Mouse (Mus musculus): Measurements from ENCODE around the gene Itpr2. TPM values are rescaled to one million over a fixed set of nuclear protein-coding genes. Genes with fewer than 3 reads are reported as not detected.

Itpr2 gene
- polyA plus RNA-seq, 1 experiment from 2014 or later, result 5.9 TPM

DNA sequence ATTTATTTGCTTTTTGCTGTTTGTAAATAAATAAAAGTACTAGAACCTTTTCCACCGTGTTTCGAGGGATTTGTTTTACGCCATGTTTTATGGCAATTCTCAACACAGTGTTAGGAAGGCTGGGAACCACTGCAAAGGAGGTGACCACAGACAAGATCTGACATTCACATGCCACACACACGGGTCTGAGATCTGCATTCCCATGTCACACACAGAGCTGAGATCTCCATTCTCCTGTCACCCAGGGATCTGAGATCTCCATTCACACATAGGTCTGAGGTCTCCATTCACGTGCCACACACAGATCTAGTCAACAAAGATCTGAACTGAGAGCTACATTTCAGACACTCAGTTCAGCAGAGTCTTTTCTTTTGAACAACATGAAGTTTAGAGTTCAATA lies 282.0 kb downstream of the Itpr2 start:
- Histone ChIP-seq H3K9me3 (ENCODE audit: control insufficient read depth, low read length) (no peaks in the 10 kb centered on the region), H3K36me3 (ENCODE audit: control insufficient read depth, insufficient read depth, low read length) (no peaks in the 10 kb centered on the region), H3K27me3 (ENCODE audit: control insufficient read depth, insufficient read depth, low read length) (no peaks in the 10 kb centered on the region), H3K4me3 (ENCODE audit: low read depth, low read length) (no peak overlapping the region), H3K4me2 (replicated peaks; ENCODE audit: low read depth, low read length) (no peak overlapping the region), H3K4me1 (replicated peaks; ENCODE audit: control insufficient read depth, insufficient read depth, low read length) (peaks cover 3% of the 10 kb centered on the region; the same call in 1 of the 2 replicates), H3K9ac (ENCODE audit: low read depth, low read length) (no peak overlapping the region), H3K27ac (ENCODE audit: low read depth, low read length) (no peak overlapping the region)
- 80% methylated on average over 5 of the region's 5 CpGs for WGBS
- DNase-seq (ENCODE audit: low spot score) (no peak), ATAC-seq (ENCODE audit: low FRiP score) (no peak)

DNA sequence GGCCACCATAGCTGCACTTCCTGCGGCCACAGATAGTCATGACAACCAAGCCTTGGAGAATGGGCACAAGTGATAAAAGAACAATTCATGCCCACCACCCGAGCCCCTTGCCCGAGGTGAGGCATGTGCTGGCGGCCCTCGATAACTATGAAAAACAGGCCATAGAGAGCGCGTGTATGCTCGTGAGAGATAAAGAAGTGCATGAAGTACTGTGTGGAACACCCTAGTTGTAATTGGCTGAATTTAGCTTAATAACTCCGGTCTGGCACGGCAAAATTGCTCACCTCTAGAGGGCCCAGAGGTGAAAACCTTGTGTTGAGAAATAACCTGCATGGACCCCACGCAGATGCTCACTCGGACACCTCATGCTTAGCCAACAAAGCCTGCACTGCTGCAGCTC lies 282.5 kb downstream of the Itpr2 start:
- Histone ChIP-seq H3K27ac (ENCODE audit: low read depth, low read length) (no peak overlapping the region), H3K36me3 (ENCODE audit: control insufficient read depth, insufficient read depth, low read length) (no peaks in the 10 kb centered on the region), H3K9me3 (ENCODE audit: control insufficient read depth, low read length) (no peaks in the 10 kb centered on the region), H3K4me2 (replicated peaks; ENCODE audit: low read depth, low read length) (no peak overlapping the region), H3K27me3 (ENCODE audit: control insufficient read depth, insufficient read depth, low read length) (no peaks in the 10 kb centered on the region), H3K4me1 (replicated peaks; ENCODE audit: control insufficient read depth, insufficient read depth, low read length) (peaks cover 3% of the 10 kb centered on the region; the same call in 1 of the 2 replicates), H3K4me3 (ENCODE audit: low read depth, low read length) (no peak overlapping the region), H3K9ac (ENCODE audit: low read depth, low read length) (no peak overlapping the region)
- WGBS, result 94% methylated on average over 12 of the region's 12 CpGs
- no peak for ATAC-seq (ENCODE audit: low FRiP score)
- DNase-seq (ENCODE audit: low spot score), result no peak

DNA sequence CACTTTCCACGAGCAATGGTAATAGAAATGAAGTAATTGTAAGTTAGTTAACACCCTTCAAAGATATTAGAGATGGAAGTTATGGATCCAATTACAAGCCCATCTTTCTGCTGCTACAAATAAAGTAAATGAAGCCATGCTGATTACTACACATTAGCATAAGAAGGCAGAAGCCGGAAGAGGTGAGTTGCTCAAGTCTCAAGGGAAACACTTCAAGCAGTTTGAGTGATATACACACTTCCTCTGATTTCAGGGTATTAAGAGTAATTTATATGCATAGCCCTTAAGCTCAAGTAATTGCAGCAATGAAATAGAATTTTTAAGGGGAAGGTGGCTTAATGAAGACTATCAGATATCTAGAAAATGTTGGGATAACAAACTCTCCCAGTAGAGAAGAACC lies 286.7 kb downstream of the Itpr2 start:
- Histone ChIP-seq H3K4me3 (ENCODE audit: low read depth, low read length) (no peak overlapping the region), H3K9ac (ENCODE audit: low read depth, low read length) (no peak overlapping the region), H3K4me1 (replicated peaks; ENCODE audit: control insufficient read depth, insufficient read depth, low read length) (no peaks in the 10 kb centered on the region), H3K27ac (ENCODE audit: low read depth, low read length) (no peak overlapping the region), H3K9me3 (ENCODE audit: control insufficient read depth, low read length) (no peaks in the 10 kb centered on the region), H3K4me2 (replicated peaks; ENCODE audit: low read depth, low read length) (no peak overlapping the region), H3K36me3 (ENCODE audit: control insufficient read depth, insufficient read depth, low read length) (no peaks in the 10 kb centered on the region), H3K27me3 (ENCODE audit: control insufficient read depth, insufficient read depth, low read length) (no peaks in the 10 kb centered on the region)
- DNase-seq (ENCODE audit: low spot score), result no peak
- ATAC-seq (ENCODE audit: low FRiP score), result no peak
- WGBS, result 72% methylated on average over 2 of the region's 2 CpGs

DNA sequence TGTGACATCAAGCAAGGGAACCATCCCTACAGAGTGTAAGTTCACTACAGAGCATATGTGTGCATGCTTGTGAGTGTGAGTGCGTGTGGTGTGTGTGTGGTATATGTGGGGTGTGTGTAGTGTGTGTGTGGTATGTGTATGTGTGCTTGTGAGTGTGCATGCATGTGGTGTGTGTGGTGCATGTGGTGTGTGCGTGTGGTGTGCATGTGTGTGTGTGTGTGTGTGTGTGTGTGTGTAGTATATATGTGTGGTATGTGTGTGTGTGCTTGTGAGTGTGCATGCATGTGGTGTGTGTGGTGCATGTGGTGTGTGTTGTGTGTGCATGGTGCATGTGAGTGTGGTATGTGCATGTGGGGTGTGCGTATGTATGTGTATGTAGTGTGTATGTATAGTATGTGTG lies 289.7 kb downstream of the Itpr2 start:
- no peak overlapping the region for H3K4me3 ChIP-seq (ENCODE audit: low read depth, low read length)
- no peak for DNase-seq (ENCODE audit: low spot score)
- H3K9me3 ChIP-seq (ENCODE audit: control insufficient read depth, low read length), result no peaks in the 10 kb centered on the region
- H3K4me2 ChIP-seq (replicated peaks; ENCODE audit: low read depth, low read length), result no peak overlapping the region
- WGBS, result 90% methylated on average over 3 of the region's 3 CpGs
- no peak overlapping the region for H3K27ac ChIP-seq (ENCODE audit: low read depth, low read length)
- no peak for ATAC-seq (ENCODE audit: low FRiP score)
- no peaks in the 10 kb centered on the region for H3K36me3 ChIP-seq (ENCODE audit: control insufficient read depth, insufficient read depth, low read length)
- H3K4me1 ChIP-seq (replicated peaks; ENCODE audit: control insufficient read depth, insufficient read depth, low read length), result no peaks in the 10 kb centered on the region
- no peaks in the 10 kb centered on the region for H3K27me3 ChIP-seq (ENCODE audit: control insufficient read depth, insufficient read depth, low read length)
- H3K9ac ChIP-seq (ENCODE audit: low read depth, low read length), result no peak overlapping the region

DNA sequence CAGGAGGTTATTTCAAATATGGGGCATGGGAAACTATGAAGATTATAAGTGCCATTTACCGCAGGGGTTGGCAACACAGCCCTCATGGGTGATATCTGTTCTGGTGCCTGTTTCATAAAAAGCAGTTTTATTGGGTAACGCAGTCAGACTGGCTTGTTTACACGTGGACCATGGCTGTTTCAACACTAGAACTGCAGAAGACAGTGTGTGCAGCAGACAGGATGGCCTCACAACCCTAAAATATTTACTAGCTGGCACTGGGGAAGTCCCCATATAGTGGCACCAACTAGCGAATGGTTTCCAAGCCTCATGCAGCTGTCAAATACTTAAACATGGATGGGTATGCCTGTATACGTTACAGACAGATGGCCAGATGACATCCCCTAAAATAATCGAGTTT lies 290.8 kb downstream of the Itpr2 start:
- ATAC-seq (ENCODE audit: low FRiP score) (no peak), DNase-seq (ENCODE audit: low spot score) (no peak)
- Histone ChIP-seq H3K4me3 (ENCODE audit: low read depth, low read length) (no peak overlapping the region), H3K4me2 (replicated peaks; ENCODE audit: low read depth, low read length) (no peak overlapping the region), H3K27me3 (ENCODE audit: control insufficient read depth, insufficient read depth, low read length) (no peaks in the 10 kb centered on the region), H3K9me3 (ENCODE audit: control insufficient read depth, low read length) (no peaks in the 10 kb centered on the region), H3K4me1 (replicated peaks; ENCODE audit: control insufficient read depth, insufficient read depth, low read length) (no peaks in the 10 kb centered on the region), H3K9ac (ENCODE audit: low read depth, low read length) (no peak overlapping the region), H3K36me3 (ENCODE audit: control insufficient read depth, insufficient read depth, low read length) (no peaks in the 10 kb centered on the region), H3K27ac (ENCODE audit: low read depth, low read length) (no peak overlapping the region)
- WGBS, result 90% methylated on average over 6 of the region's 6 CpGs

DNA sequence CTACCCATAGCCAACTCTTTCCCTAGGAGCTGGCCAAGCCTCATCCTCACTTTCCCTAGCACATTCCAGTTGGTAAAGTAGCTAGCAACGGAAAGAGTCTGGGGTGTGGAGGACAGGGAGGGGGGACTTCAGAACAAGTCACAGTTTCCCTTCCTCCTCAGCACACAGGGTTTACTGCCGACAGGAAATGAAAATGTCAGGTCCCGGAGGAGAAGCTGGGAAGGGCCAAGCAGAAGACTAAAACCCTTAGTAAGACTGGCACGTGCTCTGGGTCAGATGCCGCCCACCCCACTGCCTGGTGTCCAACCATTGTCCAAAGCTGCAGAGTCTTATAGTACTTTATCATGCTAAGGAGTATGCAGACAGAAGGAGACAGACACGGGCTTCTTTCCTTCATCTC lies 293.0 kb downstream of the Itpr2 start:
- no peaks in the 10 kb centered on the region for H3K4me1 ChIP-seq (replicated peaks; ENCODE audit: control insufficient read depth, insufficient read depth, low read length)
- no peaks in the 10 kb centered on the region for H3K27me3 ChIP-seq (ENCODE audit: control insufficient read depth, insufficient read depth, low read length)
- H3K36me3 ChIP-seq (ENCODE audit: control insufficient read depth, insufficient read depth, low read length), result no peaks in the 10 kb centered on the region
- no peak overlapping the region for H3K4me2 ChIP-seq (replicated peaks; ENCODE audit: low read depth, low read length)
- ATAC-seq (ENCODE audit: low FRiP score) (no peak), DNase-seq (ENCODE audit: low spot score) (no peak)
- H3K9ac ChIP-seq (ENCODE audit: low read depth, low read length), result no peak overlapping the region
- no peak overlapping the region for H3K27ac ChIP-seq (ENCODE audit: low read depth, low read length)
- H3K4me3 ChIP-seq (ENCODE audit: low read depth, low read length), result no peak overlapping the region
- 69% methylated on average over 6 of the region's 6 CpGs for WGBS
- no peaks in the 10 kb centered on the region for H3K9me3 ChIP-seq (ENCODE audit: control insufficient read depth, low read length)

DNA sequence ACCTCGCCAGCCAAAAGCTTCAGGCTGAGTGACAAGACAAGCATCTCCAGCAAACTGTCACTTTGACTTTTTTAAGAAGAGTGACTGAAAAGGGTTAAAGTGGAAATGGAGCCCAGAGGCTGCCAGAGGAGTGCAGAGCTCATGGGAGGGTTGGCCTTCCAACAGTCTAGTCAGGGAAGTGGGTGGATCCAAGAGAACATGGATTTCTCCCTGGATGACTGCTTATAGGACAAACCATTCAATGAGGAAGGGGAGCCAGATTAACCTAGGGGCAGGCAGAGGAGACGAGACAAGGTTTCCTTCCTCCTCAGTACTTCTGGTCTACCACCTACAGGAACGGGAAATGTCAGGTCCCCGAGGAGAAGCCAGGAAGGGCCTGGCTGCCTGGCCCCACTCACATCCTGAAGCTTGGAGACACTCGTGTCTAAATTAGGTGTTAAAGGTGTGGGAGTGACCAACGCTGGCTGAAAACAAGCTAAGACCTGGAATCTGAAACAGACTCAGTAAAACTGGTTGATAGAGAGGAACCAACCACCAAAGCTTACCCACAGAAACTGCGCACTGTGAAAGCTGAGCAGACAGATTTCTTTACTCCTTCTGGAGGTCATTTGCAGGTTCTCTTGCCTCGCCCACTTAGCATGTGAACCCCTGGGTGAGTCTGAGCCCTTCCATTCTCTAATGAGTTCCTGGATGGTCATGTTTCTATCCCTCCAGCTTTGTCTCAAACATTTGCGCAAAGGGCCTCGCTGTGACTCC lies 294.6 kb downstream of the Itpr2 start:
- no peak for ATAC-seq (ENCODE audit: low FRiP score)
- Histone ChIP-seq H3K9ac (ENCODE audit: low read depth, low read length) (no peak overlapping the region), H3K27me3 (ENCODE audit: control insufficient read depth, insufficient read depth, low read length) (no peaks in the 10 kb centered on the region), H3K9me3 (ENCODE audit: control insufficient read depth, low read length) (no peaks in the 10 kb centered on the region), H3K27ac (ENCODE audit: low read depth, low read length) (no peak overlapping the region), H3K4me2 (replicated peaks; ENCODE audit: low read depth, low read length) (no peak overlapping the region), H3K4me3 (ENCODE audit: low read depth, low read length) (no peak overlapping the region), H3K36me3 (ENCODE audit: control insufficient read depth, insufficient read depth, low read length) (no peaks in the 10 kb centered on the region), H3K4me1 (replicated peaks; ENCODE audit: control insufficient read depth, insufficient read depth, low read length) (no peaks in the 10 kb centered on the region)
- 81% methylated on average over 10 of the region's 10 CpGs for WGBS
- no peak for DNase-seq (ENCODE audit: low spot score)

DNA sequence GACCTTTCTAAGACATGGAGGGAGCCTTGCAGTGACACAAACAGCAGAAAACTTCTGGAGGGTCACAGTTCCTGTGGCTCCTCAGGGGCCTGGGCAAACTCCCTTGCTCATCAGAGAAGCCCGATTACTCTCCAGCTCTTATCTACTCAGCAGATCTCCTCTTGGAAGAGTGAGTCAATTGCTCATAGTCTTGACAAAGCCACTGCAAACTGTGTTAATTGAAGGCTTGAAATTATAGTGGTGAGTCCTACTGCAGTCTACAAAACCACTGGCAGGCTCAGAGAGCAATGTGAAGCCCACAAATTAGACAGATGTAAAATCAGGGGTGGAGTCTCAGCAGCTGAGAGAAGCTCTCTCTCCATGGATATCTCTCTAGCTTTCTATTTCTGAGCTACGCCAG lies 296.9 kb downstream of the Itpr2 start:
- Histone ChIP-seq H3K27ac (ENCODE audit: low read depth, low read length) (no peak overlapping the region), H3K36me3 (ENCODE audit: control insufficient read depth, insufficient read depth, low read length) (no peaks in the 10 kb centered on the region), H3K9ac (ENCODE audit: low read depth, low read length) (no peak overlapping the region), H3K4me2 (replicated peaks; ENCODE audit: low read depth, low read length) (no peak overlapping the region), H3K27me3 (ENCODE audit: control insufficient read depth, insufficient read depth, low read length) (no peaks in the 10 kb centered on the region), H3K9me3 (ENCODE audit: control insufficient read depth, low read length) (no peaks in the 10 kb centered on the region), H3K4me1 (replicated peaks; ENCODE audit: control insufficient read depth, insufficient read depth, low read length) (no peaks in the 10 kb centered on the region), H3K4me3 (ENCODE audit: low read depth, low read length) (no peak overlapping the region)
- no peak for ATAC-seq (ENCODE audit: low FRiP score)
- WGBS, result 84% methylated on average over 2 of the region's 2 CpGs
- DNase-seq (ENCODE audit: low spot score), result no peak

DNA sequence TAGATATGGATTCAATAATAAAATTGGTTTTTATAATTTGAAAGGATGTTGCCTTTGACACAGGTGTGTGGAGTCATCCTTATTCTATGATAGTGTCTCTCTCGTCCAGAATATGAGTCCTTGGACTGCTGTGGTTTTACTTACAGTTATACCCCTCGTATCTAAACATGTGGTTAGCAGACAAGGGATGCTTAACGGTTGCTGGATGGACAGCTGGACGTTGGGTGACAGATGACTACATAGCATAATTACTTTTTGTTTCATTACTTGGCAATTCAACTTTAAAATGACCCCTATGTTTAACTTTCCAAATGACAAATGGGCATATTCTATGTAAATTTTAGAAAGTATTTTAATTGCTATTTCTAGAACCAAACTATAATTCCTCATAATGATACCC lies 297.6 kb downstream of the Itpr2 start:
- DNase-seq (ENCODE audit: low spot score), result no peak
- Histone ChIP-seq H3K36me3 (ENCODE audit: control insufficient read depth, insufficient read depth, low read length) (no peaks in the 10 kb centered on the region), H3K9me3 (ENCODE audit: control insufficient read depth, low read length) (no peaks in the 10 kb centered on the region), H3K4me1 (replicated peaks; ENCODE audit: control insufficient read depth, insufficient read depth, low read length) (no peaks in the 10 kb centered on the region), H3K27me3 (ENCODE audit: control insufficient read depth, insufficient read depth, low read length) (no peaks in the 10 kb centered on the region), H3K27ac (ENCODE audit: low read depth, low read length) (no peak overlapping the region), H3K4me2 (replicated peaks; ENCODE audit: low read depth, low read length) (no peak overlapping the region), H3K4me3 (ENCODE audit: low read depth, low read length) (no peak overlapping the region), H3K9ac (ENCODE audit: low read depth, low read length) (no peak overlapping the region)
- no peak for ATAC-seq (ENCODE audit: low FRiP score)
- WGBS, result 71% methylated on average over 4 of the region's 4 CpGs

Measured in hindbrain, embryonic 11.5 days (tissue).